Mouse (Mus musculus) gastrocnemius, adult 8-10 months (tissue): Measurements from ENCODE around the gene Fgfr1op2. TPM values are rescaled to one million over a fixed set of nuclear protein-coding genes. Genes with fewer than 3 reads are reported as not detected.

Source experiments
- DNase-seq, 2 experiments: peaks; one replicate each; pipeline ENCODE4 v3.0.0; 2022; ENCODE audit warnings: low spot score in 2 of 2
- total RNA-seq, 4 experiments: library from RNA; stranded (reverse); gene quantifications; 2 replicates each; pipeline ENCODE4 v1.2.4; 2022

The Fgfr1op2 gene
- total RNA-seq, 4 experiments from 2014 or later = 51.1 to 60.5 (median 55.3) TPM

DNA sequence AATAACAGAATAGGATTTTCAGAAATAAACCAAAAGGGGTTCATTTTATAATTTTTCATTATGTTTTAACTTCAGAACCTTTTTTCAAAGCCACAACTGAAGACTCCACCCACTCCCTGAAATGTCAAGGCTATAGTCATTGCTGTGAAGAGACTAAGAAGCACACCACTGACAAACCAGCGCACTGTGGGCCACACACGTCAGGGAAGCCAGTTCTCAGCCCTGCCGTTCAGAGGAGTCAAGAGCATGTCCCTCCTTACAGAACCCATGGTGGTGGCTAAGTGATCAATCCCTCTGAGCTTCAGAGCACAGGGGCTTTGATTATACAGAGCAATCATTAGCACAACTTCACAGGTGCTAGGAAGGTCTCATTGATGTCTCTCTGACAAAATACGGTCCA, 25.6 kb downstream of the Fgfr1op2 start:
- no peak for DNase-seq

DNA sequence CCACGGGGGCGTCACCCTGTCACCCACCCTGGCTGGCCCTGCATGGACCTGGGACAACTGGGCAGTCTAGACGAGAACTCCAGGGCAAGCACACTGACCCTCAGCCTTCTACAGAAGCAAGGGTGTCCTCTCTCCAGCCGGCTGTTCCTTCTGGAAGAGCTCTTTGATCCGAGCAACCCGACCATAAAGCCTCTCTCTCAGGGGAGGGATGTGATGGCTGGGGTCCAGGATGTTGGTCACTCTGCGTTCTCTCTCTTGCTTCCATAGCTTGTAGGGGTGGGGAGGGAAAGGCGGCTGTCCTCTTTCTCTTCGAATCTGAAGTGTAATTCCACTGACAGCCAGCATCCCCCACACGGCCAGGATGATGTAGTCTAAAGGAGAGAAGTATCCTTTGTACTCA, 26.6 kb downstream of the Fgfr1op2 start:
- no peak for DNase-seq

DNA sequence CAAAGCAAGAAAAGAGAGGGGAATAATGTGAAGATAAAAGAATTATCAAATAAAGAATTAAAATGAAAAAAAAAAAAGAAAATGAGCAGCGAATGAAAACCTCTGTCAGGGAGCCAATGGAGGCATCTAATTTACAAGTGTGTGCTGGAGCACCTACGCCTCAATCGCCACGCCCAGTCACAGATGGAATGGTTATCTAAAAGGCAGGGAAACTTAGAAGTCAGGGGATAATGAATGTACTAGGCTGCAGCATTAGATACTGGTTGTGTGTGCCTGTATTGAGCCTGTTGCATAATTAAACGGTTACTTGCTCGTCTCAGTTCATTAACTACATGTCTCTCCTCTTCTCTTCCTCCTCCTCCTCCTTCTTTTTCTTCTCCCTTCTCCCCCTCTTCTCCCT, 34.4 kb downstream of the Fgfr1op2 start:
- DNase-seq = no peak

DNA sequence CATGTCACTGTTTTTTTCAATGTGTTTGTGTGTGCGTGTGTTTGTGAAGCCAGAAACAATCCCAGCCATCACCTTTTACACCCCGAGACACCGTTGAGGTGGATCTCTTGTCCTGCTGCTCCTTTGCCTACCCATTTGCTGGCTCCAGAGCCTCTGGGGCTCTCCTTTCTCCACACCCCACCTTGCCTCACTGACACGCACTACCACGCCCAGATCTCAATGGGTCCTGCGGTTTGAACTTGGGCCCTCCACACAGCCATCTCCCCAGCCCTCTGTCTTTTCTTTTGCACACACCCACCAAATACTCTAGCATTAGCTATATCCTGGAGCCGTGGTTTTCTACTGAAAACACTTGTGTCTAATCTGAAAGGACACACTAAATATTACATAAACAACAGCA, 34.9 kb downstream of the Fgfr1op2 start:
- no peak for DNase-seq

DNA sequence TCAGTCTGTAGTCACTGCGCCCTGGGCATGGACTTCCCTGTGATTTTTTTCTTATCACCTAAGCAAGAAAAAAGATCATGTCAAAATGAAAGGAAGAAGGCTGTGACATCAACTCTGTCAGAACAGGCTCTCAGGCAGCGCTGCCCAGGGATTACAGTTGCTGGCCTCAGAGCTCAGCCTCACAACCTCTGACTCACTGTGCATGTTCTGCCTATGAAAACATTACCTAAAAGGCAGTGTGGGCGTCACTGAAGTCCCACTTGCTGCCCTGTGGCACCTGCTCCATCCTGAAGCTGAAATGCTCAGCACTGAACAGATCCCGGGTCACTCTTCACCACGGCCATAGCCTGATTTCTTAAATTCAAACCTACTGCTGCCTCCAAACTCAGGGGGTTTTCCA, 35.7 kb downstream of the Fgfr1op2 start:
- DNase-seq = no peak

DNA sequence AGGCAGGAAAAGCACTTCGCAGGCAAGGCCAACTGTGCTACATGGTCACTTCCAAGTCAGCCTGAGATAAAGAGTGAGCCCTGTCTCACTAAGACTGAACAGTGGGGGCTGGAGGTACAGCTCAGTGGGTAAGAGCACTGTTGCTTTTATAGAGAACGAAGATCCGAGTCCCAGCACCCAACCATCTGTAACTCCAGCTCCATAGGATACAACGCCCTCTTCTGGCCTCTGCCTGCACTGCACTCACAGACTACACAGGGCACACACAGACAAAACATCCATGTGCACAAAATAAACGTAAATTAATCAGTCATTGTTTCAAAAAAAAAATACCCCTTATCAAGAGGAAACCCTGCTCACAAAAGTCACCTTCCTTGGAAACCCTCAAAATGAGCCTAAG, 36.9 kb downstream of the Fgfr1op2 start:
- no peak for DNase-seq

DNA sequence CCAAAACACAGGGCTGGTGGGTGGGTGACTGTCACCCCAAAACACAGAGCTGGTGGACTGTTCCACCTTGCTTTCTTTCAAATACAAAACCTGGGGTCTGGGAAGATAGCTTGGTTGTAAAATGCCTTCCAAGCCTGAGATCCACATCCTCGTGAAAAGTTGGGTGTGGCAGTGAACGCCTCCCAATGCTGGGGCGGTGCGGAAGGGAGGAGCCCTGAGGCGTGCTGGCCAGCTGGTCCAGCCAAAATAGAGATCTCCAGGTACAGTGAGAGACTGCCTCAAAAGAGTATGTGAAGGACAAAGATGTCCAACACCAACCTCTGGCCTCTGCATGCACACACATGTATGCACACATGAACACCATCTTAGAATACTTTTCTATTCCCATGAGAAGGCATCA, 37.5 kb downstream of the Fgfr1op2 start:
- no peak for DNase-seq

DNA sequence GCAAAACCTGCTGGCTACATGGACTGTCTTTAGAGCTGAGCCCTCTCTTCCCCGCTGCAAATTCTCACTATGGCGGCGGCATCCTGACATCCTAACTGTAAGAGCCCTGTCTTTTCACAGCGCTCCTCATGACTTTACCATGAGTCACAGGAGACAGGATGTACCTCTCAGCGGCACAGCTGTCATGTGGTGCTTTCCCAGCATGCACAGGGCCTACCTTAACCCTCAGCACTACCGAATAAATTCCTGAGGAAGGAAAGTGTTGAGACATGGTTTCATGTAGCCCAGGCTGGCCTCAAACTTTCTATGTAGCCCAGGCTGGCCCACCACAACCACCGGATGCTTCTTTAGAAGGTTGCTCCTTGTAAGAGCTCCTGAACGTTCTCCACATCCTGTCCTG, 38.9 kb downstream of the Fgfr1op2 start:
- no peak for DNase-seq

DNA sequence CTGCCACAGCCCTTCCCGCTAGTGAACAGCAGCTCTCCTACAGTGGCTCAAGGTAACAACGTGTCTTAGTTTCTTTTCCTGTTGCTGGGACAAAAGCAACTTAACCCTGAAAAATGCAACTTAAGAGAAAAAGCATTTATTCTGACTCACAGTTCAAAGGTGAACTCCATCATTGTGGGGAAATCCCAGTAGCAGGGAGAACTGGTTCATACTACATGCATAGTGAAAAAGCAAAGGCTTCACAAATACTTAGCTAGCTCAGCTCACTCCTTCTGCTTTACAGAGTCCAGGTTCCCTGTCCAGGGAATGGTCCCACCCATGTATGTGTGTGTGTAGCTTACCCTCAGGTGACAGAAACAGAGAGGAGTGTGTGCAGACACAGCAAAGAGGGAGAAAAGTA, 39.7 kb downstream of the Fgfr1op2 start:
- no peak for DNase-seq

DNA sequence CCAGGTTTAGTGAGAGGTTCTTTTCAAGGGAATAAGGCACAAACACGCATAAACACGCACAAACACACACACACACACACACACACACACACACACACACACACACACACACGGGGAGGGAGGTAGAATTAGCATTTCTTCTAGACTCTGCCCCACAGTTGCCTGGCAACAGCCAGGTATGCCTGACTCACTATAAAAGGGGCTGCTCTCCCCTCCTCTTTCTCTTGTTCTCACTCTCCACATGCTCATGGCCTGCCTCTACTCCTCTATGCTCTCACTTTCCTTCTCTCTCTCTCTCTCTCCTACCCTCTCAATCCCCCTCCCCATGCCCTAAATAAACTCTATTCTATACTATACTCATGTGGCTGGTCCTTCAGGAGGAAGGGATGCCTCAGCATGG, 51.1 kb downstream of the Fgfr1op2 start:
- no peak for DNase-seq

DNA sequence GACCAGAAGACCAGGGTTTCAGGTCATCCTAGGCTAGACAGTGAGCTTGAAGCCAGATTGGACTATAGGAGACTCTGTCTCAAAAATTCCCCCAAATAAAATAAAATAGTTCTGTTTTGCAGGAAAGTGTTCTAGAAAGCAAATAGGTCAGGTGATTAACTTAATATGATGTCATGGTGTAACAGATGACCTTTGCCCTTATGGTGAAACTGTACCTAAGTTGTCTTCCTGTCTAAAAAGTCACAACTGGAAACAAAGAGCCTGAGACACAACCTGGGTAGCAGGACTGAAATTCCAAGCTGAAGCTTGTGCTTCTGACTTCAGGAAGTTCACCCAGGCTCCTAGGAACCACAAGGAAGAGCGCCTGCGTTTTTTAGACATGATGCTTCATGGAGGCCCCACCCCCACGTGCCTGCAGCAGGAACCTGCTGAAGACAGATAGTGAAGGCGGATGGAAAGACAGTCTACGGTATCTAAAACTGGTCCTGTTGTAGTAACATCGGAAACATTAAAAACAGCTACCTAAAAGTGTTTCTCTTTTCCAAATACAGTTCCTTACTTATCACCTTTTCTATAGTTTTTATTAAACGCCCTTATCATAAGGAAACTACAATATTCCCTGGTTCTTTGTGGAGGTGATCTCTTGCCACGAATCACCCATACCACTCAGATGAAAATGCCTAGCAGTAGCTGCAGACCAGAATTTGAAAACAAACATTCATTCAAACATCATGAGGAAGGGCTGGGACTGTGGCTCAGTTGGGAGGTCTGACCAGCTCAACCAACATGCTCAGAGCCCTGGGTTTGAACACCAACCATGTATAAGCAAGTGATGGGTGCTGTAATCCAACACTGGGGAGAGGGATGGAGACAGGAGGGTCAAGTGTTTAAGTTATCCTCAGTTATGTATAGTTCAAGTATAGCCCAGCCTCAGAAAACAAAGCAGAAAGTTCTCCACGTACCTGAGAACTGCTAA, 53.1 kb downstream of the Fgfr1op2 start:
- no peak for DNase-seq

DNA sequence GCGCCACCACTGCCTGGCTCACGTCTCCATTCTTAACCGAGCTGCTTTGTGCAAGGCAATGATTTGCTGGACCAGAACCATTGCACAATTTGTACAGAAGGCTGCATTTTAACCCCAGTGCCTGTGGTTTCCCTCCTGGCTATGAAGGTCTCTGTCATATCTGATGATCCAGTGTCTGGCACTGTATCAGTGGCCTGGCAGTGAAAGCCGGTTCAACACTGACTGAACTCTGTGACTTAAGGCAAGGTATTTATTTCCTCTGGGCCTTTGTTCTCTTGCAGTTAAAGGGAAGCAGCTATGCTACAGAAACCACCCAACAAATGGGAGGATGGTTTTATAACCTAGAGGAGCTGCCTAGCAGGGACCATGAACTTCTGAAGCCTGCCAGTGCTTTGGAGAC, 54.0 kb downstream of the Fgfr1op2 start:
- no peak for DNase-seq

DNA sequence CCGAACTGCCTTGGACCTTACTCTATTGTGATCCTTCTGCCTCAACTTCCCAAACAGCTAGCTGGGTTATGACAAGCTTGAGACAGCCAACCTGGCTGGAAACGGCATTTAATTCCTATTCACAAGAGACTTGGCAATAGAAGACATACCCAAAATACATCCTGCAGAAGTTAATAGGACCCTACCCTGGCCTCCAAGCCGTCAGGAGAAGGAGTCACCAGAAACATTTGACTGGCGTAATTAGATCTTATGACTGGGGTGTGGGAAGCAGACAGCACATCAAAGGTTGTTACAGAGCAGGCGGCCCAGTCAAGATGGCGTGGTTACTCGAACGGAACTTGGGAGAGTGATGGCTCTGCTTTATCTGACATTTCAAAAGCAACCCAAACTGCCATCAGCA, 54.8 kb downstream of the Fgfr1op2 start:
- no peak for DNase-seq

DNA sequence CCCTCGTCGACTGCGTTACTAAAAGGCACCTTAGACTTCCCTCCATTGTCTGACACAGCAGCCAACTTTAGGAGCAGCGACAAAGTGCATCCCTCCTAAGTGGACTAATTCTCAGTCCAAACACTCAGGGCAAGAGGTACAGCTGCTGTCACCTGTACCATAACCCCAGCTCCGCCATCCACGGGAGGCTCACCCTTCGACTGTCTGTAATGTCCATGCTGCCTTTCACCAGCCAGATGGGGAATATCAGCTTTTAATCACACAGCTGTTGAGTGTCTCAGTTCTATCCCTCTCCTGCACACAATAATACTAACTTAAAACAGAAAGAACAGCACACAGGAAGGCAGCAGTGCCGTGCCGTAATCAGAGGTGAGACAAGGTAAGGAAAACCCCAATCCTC, 55.4 kb downstream of the Fgfr1op2 start:
- no peak for DNase-seq

DNA sequence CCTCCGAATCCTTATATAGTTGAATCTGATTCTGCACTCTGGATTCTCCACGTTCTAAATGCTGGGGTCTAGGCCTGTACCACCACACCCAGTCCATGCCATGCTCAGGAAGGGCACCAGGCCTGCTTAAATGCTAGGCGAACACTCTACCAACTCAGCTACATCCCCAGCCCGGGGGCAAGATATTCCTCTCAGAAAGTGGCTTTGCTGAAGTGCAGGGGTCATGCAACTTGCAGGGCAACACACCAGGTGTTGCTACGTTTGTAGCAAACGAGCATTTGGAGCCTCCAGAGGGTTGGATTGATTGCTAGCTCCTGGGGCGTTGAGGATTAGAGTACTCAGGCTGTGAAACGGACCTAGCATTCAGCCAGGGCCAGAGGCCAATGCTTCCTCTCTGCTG, 56.1 kb downstream of the Fgfr1op2 start:
- no peak for DNase-seq

DNA sequence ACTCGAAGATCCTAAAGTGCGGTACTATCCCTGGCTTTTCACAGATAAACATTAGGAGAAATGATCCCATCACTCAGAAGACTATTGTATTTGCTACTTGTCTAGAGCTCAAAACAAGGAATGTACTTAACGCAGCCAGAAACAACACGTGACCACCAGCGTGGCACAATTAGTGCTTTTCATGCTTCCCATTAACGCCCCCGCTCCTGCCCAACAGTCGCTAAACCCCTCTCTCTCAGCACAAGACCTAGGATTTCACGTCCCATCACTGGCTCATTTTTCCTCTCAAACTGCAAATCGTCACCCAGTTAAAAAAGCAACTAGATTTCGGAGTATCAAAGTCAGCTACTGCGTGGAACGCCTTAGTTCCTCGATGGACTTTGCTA, 56.6 kb downstream of the Fgfr1op2 start:
- no peak for DNase-seq

DNA sequence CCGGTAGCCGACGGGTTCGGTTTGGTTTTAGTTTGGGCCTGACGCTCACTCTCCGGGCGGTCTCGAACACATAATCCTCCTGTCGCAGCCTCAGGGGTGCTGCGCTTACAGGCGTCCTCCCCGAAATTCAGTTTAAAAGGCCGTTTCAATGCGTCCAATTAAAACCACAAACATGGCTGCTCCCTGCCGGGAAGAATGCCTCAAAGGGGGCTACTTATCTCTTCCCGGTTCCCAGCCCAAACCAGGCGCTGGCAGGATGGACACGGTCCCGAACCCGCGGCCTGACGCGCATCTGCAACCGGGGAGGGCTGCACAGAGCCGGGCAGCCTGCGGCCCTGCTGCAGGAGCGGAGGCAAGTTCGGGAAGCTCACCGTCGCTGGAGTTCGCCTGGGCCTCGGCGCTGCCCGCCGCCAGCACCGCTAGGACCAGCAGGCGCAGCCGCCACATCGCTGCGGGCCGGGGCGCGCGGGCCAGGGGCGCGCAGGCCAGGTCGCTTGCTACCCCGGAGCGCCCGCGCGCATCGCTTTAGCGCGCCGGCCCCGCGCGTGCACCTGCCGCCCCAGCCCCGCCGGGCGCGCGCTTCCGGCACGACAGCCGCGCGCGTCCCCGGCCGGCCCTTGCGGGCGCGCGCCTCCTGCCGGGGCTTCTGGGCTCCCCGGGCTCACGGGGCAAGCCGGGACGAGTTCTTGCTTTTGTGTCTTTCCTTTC, 57.2 kb downstream of the Fgfr1op2 start:
- peak; percentile 59 to 78 for DNase-seq

DNA sequence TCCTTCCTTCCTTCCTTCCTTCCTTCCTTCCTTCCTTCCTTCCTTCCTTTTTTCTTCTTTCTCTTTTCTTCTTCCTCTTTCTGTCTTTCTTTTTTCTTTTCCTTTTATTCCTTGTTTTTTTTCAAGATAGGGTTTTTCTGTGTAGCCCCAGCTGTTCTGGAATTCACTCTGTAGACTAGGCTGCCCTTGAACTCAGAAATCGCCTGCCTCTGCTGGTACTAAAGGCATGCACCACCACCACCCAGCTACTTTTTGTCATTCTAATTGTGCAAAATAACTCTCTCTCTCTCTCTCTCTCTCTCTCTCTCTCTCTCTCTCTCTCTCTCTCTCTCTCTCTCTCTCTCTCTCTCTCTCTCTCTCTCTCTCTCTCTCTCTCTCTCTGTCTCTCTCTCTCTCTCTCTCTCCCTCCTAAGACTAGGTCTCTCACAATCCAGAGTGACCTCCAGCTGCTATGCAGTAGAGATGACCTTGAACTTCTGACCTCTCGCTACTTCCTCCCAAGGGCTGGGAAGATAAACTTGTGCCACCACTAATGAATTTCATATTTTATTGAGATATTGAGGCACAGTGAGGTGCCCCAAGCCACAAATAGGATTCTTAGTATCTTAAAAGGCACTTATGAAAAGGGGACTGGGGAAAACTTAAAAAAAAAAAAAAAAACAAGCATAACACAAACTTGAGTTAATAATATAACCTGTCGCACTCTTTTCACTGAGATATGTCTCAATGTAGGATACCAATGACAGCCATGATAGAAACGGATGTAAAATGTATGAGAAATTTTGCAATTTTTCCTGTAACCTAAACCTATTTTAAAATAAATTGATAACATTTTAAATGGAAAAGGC, 58.0 kb downstream of the Fgfr1op2 start:
- no peak for DNase-seq

DNA sequence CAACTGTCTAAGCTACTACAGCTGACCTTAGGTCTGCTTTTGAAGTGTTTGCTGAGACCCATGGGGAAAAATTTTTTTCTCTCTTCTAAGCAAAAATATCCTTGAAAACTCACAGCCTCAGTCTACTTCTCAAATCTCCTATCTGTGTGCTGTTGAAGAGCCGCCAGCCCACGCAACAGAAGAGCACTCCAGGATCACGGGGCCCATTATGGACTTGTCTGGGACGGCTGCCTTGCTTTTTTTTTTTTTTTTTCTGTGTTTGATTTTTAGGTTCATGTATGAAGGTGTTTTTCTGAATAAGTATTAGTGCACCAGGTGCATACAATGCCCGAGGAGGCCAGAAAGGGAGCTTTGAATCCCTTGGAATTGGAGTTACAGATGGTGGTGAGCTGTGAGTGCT, 59.5 kb downstream of the Fgfr1op2 start:
- DNase-seq = no peak

DNA sequence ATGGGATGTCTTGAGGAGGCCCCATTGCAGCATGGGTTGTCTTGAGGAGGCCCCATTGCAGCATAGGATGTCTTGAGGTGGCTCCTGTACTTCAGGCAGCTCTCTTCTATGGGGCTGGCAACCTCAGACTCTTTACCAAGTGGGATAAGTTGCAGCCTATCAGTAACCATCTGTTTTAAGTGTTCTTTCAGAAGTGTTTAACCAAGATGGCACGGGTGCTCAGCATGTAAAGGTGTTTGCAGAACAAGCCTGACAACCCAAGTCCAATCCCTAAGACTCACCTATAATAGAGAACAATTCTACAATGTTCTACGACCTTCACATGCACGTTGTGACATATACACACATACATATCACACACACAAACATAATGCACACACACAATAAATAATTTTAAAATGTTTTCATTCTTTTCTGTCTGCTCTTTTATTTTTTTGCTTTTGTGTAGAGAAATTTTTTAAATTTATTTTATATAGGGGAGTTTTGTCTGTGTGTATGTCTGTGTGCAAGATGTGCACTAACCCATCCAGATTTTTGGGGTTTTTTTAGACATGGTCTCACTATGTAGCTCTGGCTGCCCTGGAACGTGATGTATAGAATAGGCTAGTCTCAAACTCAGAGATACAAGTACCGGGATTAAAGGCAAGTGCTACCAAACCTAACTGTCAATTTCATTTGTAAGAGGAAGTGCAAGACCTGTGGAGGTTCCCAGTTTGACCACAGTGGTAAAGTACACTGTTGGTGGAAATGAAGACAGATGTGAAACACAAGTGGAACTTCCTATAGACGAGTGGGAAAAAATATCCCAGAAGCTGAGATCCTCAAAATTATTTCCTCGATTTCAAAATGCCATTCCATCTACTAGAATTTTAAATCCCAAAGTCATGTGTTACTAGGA, 63.3 kb downstream of the Fgfr1op2 start:
- DNase-seq = no peak

DNA sequence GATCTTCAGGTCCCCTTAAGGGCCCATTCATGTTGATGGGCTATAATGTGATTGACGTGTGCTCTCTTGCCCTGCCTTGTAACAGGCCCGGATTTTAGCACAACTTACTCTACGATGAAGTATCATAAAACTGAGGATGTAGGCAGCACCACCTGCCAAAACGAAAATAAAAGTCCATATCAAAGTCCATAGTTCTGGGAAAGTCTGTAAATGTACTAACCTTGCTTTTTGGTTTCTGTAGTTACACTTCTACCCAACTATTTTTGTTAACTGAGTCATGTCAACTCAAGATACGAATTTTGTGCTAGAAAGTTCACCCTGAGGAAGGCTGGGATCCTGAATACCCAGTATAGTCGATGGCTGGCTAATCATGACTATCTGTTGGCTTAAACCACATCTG, 64.0 kb downstream of the Fgfr1op2 start:
- DNase-seq = no peak
